Mouse (Mus musculus): Measurements from ENCODE around the gene Mgmt.

Gene Mgmt

GRCm38 (mm10) chr7:137005293-137005692, 110.9 kb downstream of the Mgmt start:
- DNase-seq = no peak

DNA sequence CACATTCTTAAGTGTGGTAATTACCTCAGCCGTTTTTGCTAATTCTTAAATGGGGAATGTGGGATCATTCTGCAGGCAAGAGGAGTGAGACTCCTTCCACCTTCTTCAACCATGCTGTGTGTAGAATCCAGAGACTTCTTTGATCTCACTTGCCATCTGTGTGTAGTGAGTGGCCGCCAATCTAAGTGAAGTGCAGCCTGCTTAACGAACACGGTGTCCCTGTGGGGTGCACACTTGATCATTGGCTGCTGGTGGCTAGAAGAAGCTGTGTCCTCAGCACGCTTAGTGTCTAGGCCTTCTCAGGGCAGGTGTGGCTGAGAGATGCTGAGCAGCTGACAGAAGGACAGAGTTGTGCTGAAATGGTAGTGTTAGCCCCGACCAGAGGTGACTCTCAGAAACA, 113.9 kb downstream of the Mgmt start:
- DNase-seq = no peak

GRCm38 (mm10) chr7:137009732-137010275, 115.4 kb downstream of the Mgmt start:
- DNase-seq = no peak

- DNase-seq = no peak
Observed at GRCm38 (mm10) chr7:137010451-137010850, 116.0 kb downstream of the Mgmt start.

- DNase-seq = no peak
Observed at GRCm38 (mm10) chr7:137012687-137013086, 118.3 kb downstream of the Mgmt start.

DNA sequence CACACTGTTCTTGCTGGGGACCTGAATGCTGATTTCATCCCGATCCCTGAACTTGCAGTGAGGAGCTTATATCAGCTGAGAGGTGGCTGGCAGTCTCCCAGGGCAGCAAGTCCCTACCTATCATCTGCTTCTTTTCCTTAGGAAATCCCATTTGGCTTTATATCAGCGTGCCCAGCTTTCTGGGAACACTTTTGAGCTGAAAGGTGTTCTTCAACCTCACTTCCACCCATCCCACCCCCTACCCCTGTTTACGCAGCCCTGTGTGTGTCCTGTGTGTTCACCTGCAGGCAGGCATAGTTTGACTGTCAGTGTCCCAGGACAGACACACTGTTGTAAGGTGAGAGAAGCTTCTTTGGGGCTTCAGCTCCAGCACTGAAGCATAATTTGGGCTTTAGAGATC, 119.0 kb downstream of the Mgmt start:
- DNase-seq = no peak

GRCm38 (mm10) chr7:137018614-137019013, 124.2 kb downstream of the Mgmt start:
- no peak for DNase-seq

- DNase-seq = no peak
Observed at GRCm38 (mm10) chr7:137020195-137020594, 125.8 kb downstream of the Mgmt start.

DNA sequence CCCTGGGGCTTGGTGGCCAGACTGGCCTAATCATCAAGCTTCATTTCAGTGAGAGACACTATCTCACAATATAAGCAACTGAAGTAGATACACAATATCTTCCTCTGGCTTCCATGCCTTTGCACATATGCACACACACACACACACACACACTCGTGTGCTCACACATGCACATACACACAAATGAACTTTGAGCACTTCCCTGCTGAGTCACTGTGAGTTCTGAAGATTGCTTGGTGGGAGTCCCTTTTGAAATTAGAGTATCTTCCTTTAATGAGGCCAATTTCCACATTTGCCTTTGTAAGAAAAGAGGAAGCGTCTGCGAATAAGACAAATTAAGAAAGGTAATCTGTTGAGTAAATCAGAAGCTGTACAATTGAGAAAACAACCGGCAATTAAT, 136.4 kb downstream of the Mgmt start:
- no peak for DNase-seq

DNA sequence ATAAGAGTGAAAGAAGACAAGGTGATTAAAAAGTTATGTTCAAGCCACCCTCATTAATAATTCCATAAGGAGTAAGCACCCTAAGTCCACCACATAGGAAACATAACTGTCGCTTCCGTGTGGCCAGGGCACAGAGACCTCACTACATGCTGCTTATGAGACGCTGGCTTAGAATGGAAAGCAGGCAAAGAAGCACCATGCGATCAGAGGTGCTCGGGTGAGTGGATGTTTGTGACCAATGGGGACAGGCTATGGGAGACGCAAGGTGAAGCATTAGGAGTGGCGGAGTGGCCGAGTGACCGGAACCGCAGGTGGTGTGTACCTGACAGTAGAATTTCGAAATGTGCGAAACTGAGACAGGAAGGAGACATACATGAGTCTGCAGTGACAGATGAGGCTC, 138.8 kb downstream of the Mgmt start:
- DNase-seq = no peak

DNA sequence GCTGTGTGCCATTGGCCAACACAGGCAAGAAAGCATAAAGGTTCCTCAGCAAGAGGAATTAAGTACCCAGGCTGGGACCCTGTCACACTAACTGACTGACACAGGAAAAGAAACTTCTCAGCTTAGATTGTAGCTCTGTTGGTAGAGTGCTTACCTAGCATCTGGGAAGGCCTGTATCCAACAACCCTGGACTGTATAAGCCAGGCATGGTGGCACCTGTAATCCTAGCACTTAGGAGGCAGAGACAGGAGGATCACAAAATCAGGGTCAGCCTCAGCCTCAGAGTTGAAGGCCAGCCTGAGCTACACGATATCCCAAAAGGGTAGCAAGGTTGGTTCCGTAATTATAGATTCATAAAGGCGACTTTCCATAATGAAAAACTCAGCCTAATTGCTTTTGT, 140.6 kb downstream of the Mgmt start:
- no peak for DNase-seq

DNA sequence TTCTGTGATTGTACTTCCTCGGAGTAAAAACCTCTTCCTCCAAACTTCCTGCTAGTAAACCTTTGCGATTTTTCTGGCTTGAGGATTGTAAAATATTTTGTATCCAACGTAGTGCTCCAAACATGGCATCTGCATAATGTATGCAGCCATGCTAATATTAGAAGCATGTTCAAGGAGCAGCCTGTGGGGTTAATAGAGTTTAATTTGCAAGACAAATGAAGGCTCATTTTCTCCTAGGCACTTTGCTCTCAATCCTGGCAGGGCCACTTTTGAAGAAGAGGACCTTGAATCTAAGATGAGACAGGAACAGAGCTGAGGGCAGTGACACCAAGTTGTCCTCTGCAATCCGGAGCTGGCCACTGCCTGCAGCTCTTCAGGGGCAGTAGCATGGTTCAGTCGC, 141.5 kb downstream of the Mgmt start:
- no peak for DNase-seq

DNA sequence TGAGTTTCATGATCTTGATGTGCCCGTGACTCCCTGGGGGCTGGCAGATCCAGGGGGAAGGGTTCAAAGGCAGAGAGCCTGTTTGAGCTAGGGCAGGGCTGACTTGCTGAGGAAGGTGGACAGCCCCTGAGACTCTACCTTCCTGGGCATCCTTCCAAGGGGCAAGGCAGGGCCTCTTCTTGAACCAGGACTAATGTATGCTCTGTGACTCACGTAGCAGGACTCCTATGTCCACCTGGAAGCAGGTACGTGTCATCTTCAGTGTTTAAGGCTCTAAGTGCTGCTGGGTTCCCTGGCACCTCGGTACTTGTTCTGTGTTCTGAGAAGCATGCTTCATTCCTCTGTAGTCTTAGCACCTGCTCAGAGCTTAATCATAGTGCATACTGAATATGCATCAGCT, 143.1 kb downstream of the Mgmt start:
- DNase-seq = no peak

DNA sequence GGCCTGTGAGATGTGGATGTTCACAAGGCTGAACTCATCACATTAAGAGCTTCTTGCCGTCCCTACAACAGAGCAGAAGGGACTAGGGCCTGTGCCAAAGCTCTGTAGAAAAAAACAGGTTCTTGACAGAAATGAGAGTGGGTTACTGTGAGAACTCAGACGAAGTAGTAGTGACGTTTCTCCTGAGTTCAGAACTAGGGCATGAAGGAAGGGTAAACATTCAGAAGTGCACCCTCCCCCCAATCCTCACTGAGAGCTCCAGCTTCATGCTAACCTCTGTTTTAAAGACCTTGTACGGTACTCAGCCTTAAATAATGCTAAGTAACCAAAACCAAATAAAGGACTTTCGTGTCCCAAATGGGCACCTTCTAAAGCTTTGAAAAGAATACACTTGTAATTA, 143.5 kb downstream of the Mgmt start:
- DNase-seq = no peak

DNA sequence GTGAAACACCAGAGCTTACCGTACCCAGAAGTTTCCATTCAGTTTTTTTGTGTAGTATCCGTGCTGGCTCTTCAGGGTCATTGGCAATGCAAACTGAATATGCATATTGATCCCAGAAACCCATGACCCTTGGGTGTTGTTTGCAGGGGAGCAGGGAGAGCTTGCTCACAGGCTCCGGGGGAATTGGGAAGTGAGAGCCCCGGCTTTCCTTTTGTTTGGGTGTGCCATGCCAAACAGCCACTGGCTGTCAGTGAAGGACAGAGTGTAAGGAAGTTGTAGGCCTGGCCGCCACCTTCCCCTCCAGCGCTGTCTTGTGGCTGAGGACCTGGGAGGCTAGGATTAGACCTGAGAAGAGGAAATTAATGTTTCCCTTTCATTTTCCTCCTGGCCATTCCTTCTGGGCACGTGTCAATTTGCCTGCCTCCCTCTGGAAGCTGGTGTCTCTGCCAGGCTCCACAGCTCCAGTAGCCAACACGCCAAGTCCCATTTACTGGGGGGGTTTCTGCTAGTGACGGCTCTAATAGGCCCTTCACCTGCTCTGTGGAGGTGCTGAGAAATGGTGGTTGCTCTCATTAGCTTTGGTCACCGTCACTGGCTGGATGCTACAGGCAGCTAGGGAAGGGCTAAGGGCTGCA, 144.0 kb downstream of the Mgmt start:
- DNase-seq = no peak

GRCm38 (mm10) chr7:137038946-137039320, 144.5 kb downstream of the Mgmt start:
- no peak for DNase-seq

- no peak for DNase-seq
Observed at GRCm38 (mm10) chr7:137040646-137041045, 146.2 kb downstream of the Mgmt start.

DNA sequence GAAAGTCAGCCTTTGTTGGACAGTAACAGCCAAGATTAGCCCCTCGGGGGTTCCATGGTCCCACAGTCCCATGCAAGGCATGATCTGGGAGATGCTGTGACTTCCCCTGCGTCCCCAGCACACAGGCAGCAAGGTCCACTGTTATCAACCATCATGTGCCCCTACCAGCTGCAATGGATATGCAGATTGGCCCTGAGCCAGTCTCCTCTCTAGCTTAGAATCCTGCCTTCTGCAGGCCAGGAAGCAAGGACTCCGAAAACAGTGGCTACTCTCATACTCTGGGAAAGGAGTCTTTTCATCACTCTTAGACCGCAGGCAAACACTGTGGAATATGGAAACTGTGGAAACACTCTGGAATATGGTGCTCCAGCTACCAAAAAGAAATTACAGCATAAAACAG, 152.5 kb downstream of the Mgmt start:
- DNase-seq = no peak

- DNase-seq = no peak
Observed at GRCm38 (mm10) chr7:137048086-137048922, 153.9 kb downstream of the Mgmt start.

GRCm38 (mm10) chr7:137054343-137054742, 159.9 kb downstream of the Mgmt start:
- no peak for DNase-seq

- no peak for DNase-seq
Observed at GRCm38 (mm10) chr7:137056126-137056525, 161.7 kb downstream of the Mgmt start.

DNA sequence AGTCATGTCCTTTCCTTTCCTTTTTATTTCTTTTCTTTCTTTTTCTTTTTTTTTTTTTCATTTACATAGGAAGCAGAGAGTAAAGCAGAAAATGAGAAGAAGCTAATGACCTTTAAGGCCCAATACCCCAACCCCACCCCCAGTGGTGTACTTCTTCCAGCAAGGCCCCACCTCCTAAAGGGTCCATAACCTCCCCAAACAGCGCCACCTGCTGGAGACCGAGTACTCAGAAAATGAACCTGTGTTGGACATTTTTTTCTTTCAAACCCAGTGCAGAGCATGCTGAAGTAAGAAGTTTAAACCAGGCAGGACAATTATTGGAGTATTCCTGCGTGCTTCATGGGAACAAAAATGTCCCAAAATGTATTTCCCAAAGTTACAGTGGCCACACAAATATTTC, 166.1 kb downstream of the Mgmt start:
- no peak for DNase-seq

- DNase-seq = no peak
Observed at GRCm38 (mm10) chr7:137061109-137061508, 166.7 kb downstream of the Mgmt start.

DNA sequence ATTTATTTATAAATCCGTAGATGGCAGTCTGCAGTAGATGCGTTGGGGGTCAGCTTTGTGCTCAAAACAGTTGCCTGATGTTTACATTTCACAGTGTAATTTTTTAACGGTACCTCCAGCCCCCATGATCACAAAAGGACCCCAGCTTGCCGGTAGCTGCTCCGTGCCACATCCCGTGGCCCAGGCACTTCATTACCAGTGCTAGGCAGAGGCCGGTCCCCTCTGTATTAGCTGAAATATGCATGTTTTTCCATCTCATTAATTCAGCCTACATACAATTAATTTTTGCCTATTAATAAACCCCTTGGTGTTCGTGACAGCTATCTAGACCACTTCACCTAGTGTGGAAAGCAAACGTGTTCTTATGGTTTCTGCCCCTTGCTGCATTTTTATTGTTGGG, 169.8 kb downstream of the Mgmt start:
- no peak for DNase-seq
